ENCODE assay signal across 25 mouse cellular contexts in genomic region chr16:31231591-31231990, GRCm38 (mm10). TPM values are rescaled to one million over a fixed set of nuclear protein-coding genes. Genes with fewer than 3 reads are reported as not detected.
DNase-seq lines count a peak whose midpoint lies in the region; ATAC-seq lines count a peak whose summit lies in the region.
"Had no signal": no experiment of that assay in that cellular context is flagged by ENCODE, and none has a peak within 500 bp of the region (broad histone marks: within the 10 kb centered on the region; RNA-seq: fewer than 3 reads in every experiment).

No protein-coding gene starts in this region.

- DNase-seq in heart, adult 11 months: peak; percentile 81
- no peak for DNase-seq in heart, postnatal 14 days
- DNase-seq in midbrain, embryonic 11.5 days (ENCODE audit: low spot score, missing footprints): peak; percentile 57
- DNase-seq in midbrain, embryonic 14.5 days: no peak
- DNase-seq: adrenal gland, adult 8-10 months; adrenal gland, postnatal 25 days; cerebellum, adult 11-12 months; cerebellum, adult 8-10 months; cerebellum, postnatal 10 days; cerebellum, postnatal 36 days; embryo, embryonic 11 days; gastrocnemius, postnatal 25 days; heart, adult 2 months; heart, postnatal 4 days had no signal

- H3K4me2 ChIP-seq in intestine, embryonic 15.5 days (replicated peaks): no peak overlapping the region
- H3K4me2 ChIP-seq in intestine, embryonic 16.5 days (ENCODE audit: low read depth, low read length): no peak overlapping the region
- no peak overlapping the region for H3K4me2 ChIP-seq in midbrain, embryonic 11.5 days
- no peak overlapping the region for H3K4me2 ChIP-seq in midbrain, embryonic 14.5 days (ENCODE audit: low read length)
- H3K4me2 ChIP-seq: embryonic facial prominence, embryonic 13.5 days; forebrain, embryonic 12.5 days; forebrain, embryonic 15.5 days; heart, embryonic 11.5 days; hindbrain, embryonic 14.5 days had no signal

- no peaks in the 10 kb centered on the region for H3K27me3 ChIP-seq in intestine, embryonic 15.5 days (replicated peaks)
- no peaks in the 10 kb centered on the region for H3K27me3 ChIP-seq in intestine, embryonic 16.5 days (replicated peaks; ENCODE audit: control insufficient read depth, insufficient read depth, low read length)
- H3K27me3 ChIP-seq in midbrain, embryonic 11.5 days (ENCODE audit: control insufficient read depth, insufficient read depth, low read length): no peaks in the 10 kb centered on the region
- no peaks in the 10 kb centered on the region for H3K27me3 ChIP-seq in midbrain, embryonic 14.5 days (ENCODE audit: control insufficient read depth, insufficient read depth, low read length)
- H3K27me3 ChIP-seq: embryonic facial prominence, embryonic 13.5 days; forebrain, embryonic 12.5 days; forebrain, embryonic 15.5 days had no signal

- H3K9me3 ChIP-seq in intestine, embryonic 15.5 days: no peaks in the 10 kb centered on the region
- H3K9me3 ChIP-seq in intestine, embryonic 16.5 days (ENCODE audit: control insufficient read depth, low read length): 0 out of 2 replicates have a peak, but pooled peaks cover 3% of the 10 kb centered on the region
- no peaks in the 10 kb centered on the region for H3K9me3 ChIP-seq in midbrain, embryonic 11.5 days (ENCODE audit: control insufficient read depth, low read length)
- H3K9me3 ChIP-seq in midbrain, embryonic 14.5 days (ENCODE audit: control insufficient read depth, low read length): no peaks in the 10 kb centered on the region
- H3K9me3 ChIP-seq: embryonic facial prominence, embryonic 10.5 days; embryonic facial prominence, embryonic 13.5 days; forebrain, embryonic 12.5 days; forebrain, embryonic 15.5 days had no signal

- H3K4me3 ChIP-seq in intestine, embryonic 15.5 days (replicated peaks): no peak overlapping the region
- no peak overlapping the region for H3K4me3 ChIP-seq in intestine, embryonic 16.5 days (ENCODE audit: low read length)
- H3K4me3 ChIP-seq in midbrain, embryonic 11.5 days (ENCODE audit: low read depth, low read length): no peak overlapping the region
- H3K4me3 ChIP-seq in midbrain, embryonic 14.5 days (replicated peaks; ENCODE audit: low read depth, low read length): no peak overlapping the region
- H3K4me3 ChIP-seq: embryonic facial prominence, embryonic 10.5 days; embryonic facial prominence, embryonic 13.5 days; erythroblast, embryonic 14.5 days; forebrain, embryonic 12.5 days; forebrain, embryonic 15.5 days; heart, adult 2 months had no signal

- ATAC-seq in intestine, embryonic 15.5 days: no peak
- no peak for ATAC-seq in intestine, embryonic 16.5 days
- ATAC-seq in midbrain, embryonic 11.5 days (ENCODE audit: low FRiP score): no peak
- no peak for ATAC-seq in midbrain, embryonic 14.5 days (ENCODE audit: low FRiP score, low TSS enrichment)
- ATAC-seq: activated CD4-positive, CD25-positive, alpha-beta regulatory T cell, adult 4 months; forebrain, embryonic 15.5 days; hindbrain, postnatal 0 days had no signal

- H3K27ac ChIP-seq in intestine, embryonic 15.5 days: 0 out of 2 replicates have a peak overlapping the region, but pooled peaks have one; percentile 22
- no peak overlapping the region for H3K27ac ChIP-seq in intestine, embryonic 16.5 days (ENCODE audit: low read length)
- no peak overlapping the region for H3K27ac ChIP-seq in midbrain, embryonic 11.5 days (ENCODE audit: low read depth, low read length)
- no peak overlapping the region for H3K27ac ChIP-seq in midbrain, embryonic 14.5 days (replicated peaks; ENCODE audit: low read depth, low read length)
- H3K27ac ChIP-seq: embryonic facial prominence, embryonic 10.5 days; embryonic facial prominence, embryonic 13.5 days; forebrain, embryonic 12.5 days; forebrain, embryonic 15.5 days; heart, adult 2 months; hindbrain, embryonic 14.5 days; hindbrain, postnatal 0 days had no signal

- H3K4me1 ChIP-seq in intestine, embryonic 15.5 days (replicated peaks): peaks cover 14% of the 10 kb centered on the region
- H3K4me1 ChIP-seq in intestine, embryonic 16.5 days (ENCODE audit: control insufficient read depth, insufficient read depth, low read length): peaks cover 15% of the 10 kb centered on the region
- no peaks in the 10 kb centered on the region; the same call in 1 of the 2 replicates for H3K4me1 ChIP-seq in midbrain, embryonic 11.5 days (ENCODE audit: control insufficient read depth, insufficient read depth, low read length)
- H3K4me1 ChIP-seq in midbrain, embryonic 14.5 days (ENCODE audit: control insufficient read depth, insufficient read depth, low read length): 0 out of 2 replicates have a peak, but pooled peaks cover 6% of the 10 kb centered on the region

- no peak overlapping the region for H3K9ac ChIP-seq in intestine, embryonic 15.5 days
- H3K9ac ChIP-seq in intestine, embryonic 16.5 days (ENCODE audit: low read depth, low read length): no peak overlapping the region
- H3K9ac ChIP-seq in midbrain, embryonic 11.5 days (ENCODE audit: low read length): no peak overlapping the region
- H3K9ac ChIP-seq in midbrain, embryonic 14.5 days (replicated peaks; ENCODE audit: low read length): no peak overlapping the region
- H3K9ac ChIP-seq: embryonic facial prominence, embryonic 13.5 days; forebrain, embryonic 12.5 days; forebrain, embryonic 15.5 days; hindbrain, embryonic 14.5 days had no signal

- WGBS in intestine, embryonic 15.5 days: 40% methylated on average over 5 of the region's 5 CpGs
- WGBS in intestine, embryonic 16.5 days: 56% methylated on average over 5 of the region's 5 CpGs
- 79% methylated on average over 5 of the region's 5 CpGs for WGBS in midbrain, embryonic 11.5 days
- 82% methylated on average over 5 of the region's 5 CpGs for WGBS in midbrain, embryonic 14.5 days

- intact Hi-C loops in heart, postnatal 14 days (cut with DNase I): no loop called here

- no peaks in the 10 kb centered on the region for H3K36me3 ChIP-seq in intestine, embryonic 15.5 days
- no peaks in the 10 kb centered on the region for H3K36me3 ChIP-seq in intestine, embryonic 16.5 days (ENCODE audit: control insufficient read depth, insufficient read depth, low read length)
- no peaks in the 10 kb centered on the region for H3K36me3 ChIP-seq in midbrain, embryonic 11.5 days (ENCODE audit: control insufficient read depth, insufficient read depth, low read length)
- no peaks in the 10 kb centered on the region for H3K36me3 ChIP-seq in midbrain, embryonic 14.5 days (ENCODE audit: control insufficient read depth, insufficient read depth, low read length)
- H3K36me3 ChIP-seq: embryonic facial prominence, embryonic 10.5 days; embryonic facial prominence, embryonic 13.5 days; forebrain, embryonic 12.5 days; forebrain, embryonic 15.5 days had no signal

RNA-seq across cellular contexts. Expression of gene Acap2, which starts 30.5 kb away (rescaled TPM):
- total RNA-seq in heart, postnatal 14 days (2021): 10 to 100 TPM; 27.4 to 29.3 TPM
- polyA plus RNA-seq in intestine, embryonic 15.5 days (2015; fragmentation: Nextera tagmentation; extraction: Ambion mirVana): 17.4 and 18.6 TPM in 2 replicates
- 14.7 and 17.7 TPM in 2 replicates for polyA plus RNA-seq in intestine, embryonic 16.5 days (2015; fragmentation: Nextera tagmentation; extraction: Ambion mirVana)
- polyA plus RNA-seq in midbrain, embryonic 11.5 days (2014; fragmentation: Nextera tagmentation; extraction: Ambion mirVana): 23.2 and 24.2 TPM in 2 replicates
- 13.9 and 18.6 TPM in 2 replicates for polyA plus RNA-seq in midbrain, embryonic 14.5 days (2014; fragmentation: Nextera tagmentation; extraction: Ambion mirVana)

RNA-seq across cellular contexts. Expression of gene Ppp1r2, which starts 43.5 kb away (rescaled TPM):
- 100 to 1,000 TPM in 1 of 2 experiments, 10 to 100 TPM in 1; 97.4 to 101 TPM for total RNA-seq in heart, postnatal 14 days (2021)
- 74.4 and 84.6 TPM in 2 replicates for polyA plus RNA-seq in intestine, embryonic 15.5 days (2015; fragmentation: Nextera tagmentation; extraction: Ambion mirVana)
- polyA plus RNA-seq in intestine, embryonic 16.5 days (2015; fragmentation: Nextera tagmentation; extraction: Ambion mirVana): 76.2 and 84.2 TPM in 2 replicates
- polyA plus RNA-seq in midbrain, embryonic 11.5 days (2014; fragmentation: Nextera tagmentation; extraction: Ambion mirVana): 109 and 114 TPM in 2 replicates
- polyA plus RNA-seq in midbrain, embryonic 14.5 days (2014; fragmentation: Nextera tagmentation; extraction: Ambion mirVana): 82.0 and 100 TPM in 2 replicates

Comparison
In these comparisons a context has a peak if more than half of its experiments do, and no peak if none do; other contexts are left out.
1. DNase-seq: peak in heart, adult 11 months (single experiment) and midbrain, embryonic 11.5 days (single experiment); none in heart, postnatal 14 days (0 of 2) and midbrain, embryonic 14.5 days (single experiment).